ENCODE assay signal across 31 mouse cellular contexts in genomic region chr4:57682944-57683343, GRCm38 (mm10). TPM values are rescaled to one million over a fixed set of nuclear protein-coding genes. Genes with fewer than 3 reads are reported as not detected.
DNase-seq lines count a peak whose midpoint lies in the region; ATAC-seq and TF ChIP-seq lines count a peak whose summit lies in the region.
"Had no signal": no experiment of that assay in that cellular context is flagged by ENCODE, and none has a peak within 500 bp of the region (broad histone marks: within the 10 kb centered on the region; RNA-seq: fewer than 3 reads in every experiment).

No protein-coding gene starts in this region.

- no peak for TF ChIP-seq EP300 in heart, adult 2 months (IDR thresholded peaks at IDR 0.05; ENCODE audit: insufficient read depth, low read depth, low read length)
- no peak for TF ChIP-seq EP300 in heart, postnatal 0 days (IDR thresholded peaks at IDR 0.05; ENCODE audit: low read depth)

- H3K4me3 ChIP-seq in heart, adult 2 months = no peak overlapping the region
- no peak overlapping the region for H3K4me3 ChIP-seq in heart, postnatal 0 days (ENCODE audit: low read depth, low read length)
- H3K4me3 ChIP-seq in heart, embryonic 11.5 days (ENCODE audit: low read depth, low read length) = no peak overlapping the region
- H3K4me3 ChIP-seq in left cerebral cortex, adult 2 months = no peak overlapping the region
- H3K4me3 ChIP-seq: embryonic facial prominence, embryonic 10.5 days; embryonic facial prominence, embryonic 15.5 days; forebrain, embryonic 12.5 days; hindbrain, embryonic 13.5 days; limb, embryonic 13.5 days; lung, embryonic 15.5 days; midbrain, embryonic 10.5 days; midbrain, embryonic 15.5 days; neural tube, embryonic 15.5 days had no signal

- H3K36me3 ChIP-seq in heart, adult 2 months (ENCODE audit: control insufficient read depth, insufficient read depth, low read length) = peaks cover 6% of the 10 kb centered on the region
- H3K36me3 ChIP-seq in heart, postnatal 0 days (replicated peaks; ENCODE audit: control insufficient read depth, insufficient read depth, low read length) = peaks cover 3% of the 10 kb centered on the region; the same call in 1 of the 2 replicates
- no peaks in the 10 kb centered on the region for H3K36me3 ChIP-seq in heart, embryonic 11.5 days (ENCODE audit: control insufficient read depth, insufficient read depth, low read length)
- H3K36me3 ChIP-seq: embryonic facial prominence, embryonic 10.5 days; embryonic facial prominence, embryonic 15.5 days; forebrain, embryonic 12.5 days; hindbrain, embryonic 13.5 days; limb, embryonic 13.5 days; lung, embryonic 15.5 days; midbrain, embryonic 10.5 days; midbrain, embryonic 15.5 days; neural tube, embryonic 15.5 days had no signal

- TF ChIP-seq POLR2A in heart, adult 2 months (IDR thresholded peaks at IDR 0.05; ENCODE audit: insufficient read depth, low read depth, low read length) = no peak

- no peak overlapping the region for H3K9ac ChIP-seq in heart, adult 2 months (ENCODE audit: low read depth, low read length)
- H3K9ac ChIP-seq in heart, postnatal 0 days (replicated peaks; ENCODE audit: low read depth, low read length) = no peak overlapping the region
- no peak overlapping the region for H3K9ac ChIP-seq in heart, embryonic 11.5 days (ENCODE audit: low read depth, low read length)
- H3K9ac ChIP-seq: embryonic facial prominence, embryonic 15.5 days; forebrain, embryonic 12.5 days; forebrain, postnatal 0 days; hindbrain, embryonic 13.5 days; limb, embryonic 13.5 days; lung, embryonic 15.5 days; midbrain, embryonic 15.5 days; neural tube, embryonic 15.5 days had no signal

- DNase-seq in heart, adult 2 months = no peak
- no peak for DNase-seq in heart, adult 9 months (ENCODE audit: low spot score in 2 of 2)
- no peak for DNase-seq in heart, postnatal 0 days (ENCODE audit: low spot score)
- DNase-seq in left cerebral cortex, adult 2 months (ENCODE audit: extremely low spot score in 1 of 2, low spot score in 2 of 2) = peak in 1 of 2 experiments; percentile 41
- no peak for DNase-seq in left cerebral cortex, postnatal 14 days (ENCODE audit: low spot score in 2 of 2)
- DNase-seq in urinary bladder, postnatal 14 days (ENCODE audit: low spot score) = no peak
- DNase-seq: adrenal gland, postnatal 25 days; B cell, adult 2 months; cerebellum, adult 8-10 months; cerebellum, postnatal 25 days; forebrain, postnatal 0 days; heart, postnatal 36 days; kidney, adult 8-10 months; kidney, postnatal 4 days; layer of hippocampus, postnatal 36 days; retina, postnatal 1 day; thymus, adult 2 months; thymus, postnatal 36 days had no signal

- peaks cover 20% of the 10 kb centered on the region for H3K4me1 ChIP-seq in heart, adult 2 months (ENCODE audit: control insufficient read depth, insufficient read depth, low read length)
- H3K4me1 ChIP-seq in heart, postnatal 0 days (ENCODE audit: control insufficient read depth, insufficient read depth) = peaks cover 31% of the 10 kb centered on the region
- peaks cover 37% of the 10 kb centered on the region for H3K4me1 ChIP-seq in heart, embryonic 11.5 days (ENCODE audit: control insufficient read depth, insufficient read depth, low read length)
- H3K4me1 ChIP-seq: midbrain, embryonic 15.5 days; neural tube, embryonic 15.5 days had no signal

- WGBS in heart, adult 2 months = 84% methylated on average over 11 of the region's 11 CpGs
- 74% methylated on average over 11 of the region's 11 CpGs for WGBS in heart, postnatal 0 days
- 74% methylated on average over 11 of the region's 11 CpGs for WGBS in heart, embryonic 11.5 days (ENCODE audit: insufficient replicate concordance)

- no peaks in the 10 kb centered on the region for H3K79me2 ChIP-seq in heart, adult 2 months (replicated peaks; ENCODE audit: control insufficient read depth, insufficient read depth, low read length)

- ATAC-seq in heart, postnatal 0 days (ENCODE audit: insufficient read depth, low read depth) = no peak
- ATAC-seq in heart, embryonic 11.5 days (replicated peaks; ENCODE audit: insufficient number of reproducible peaks, low FRiP score, low TSS enrichment) = no peak
- ATAC-seq: forebrain, postnatal 0 days; intestine, embryonic 16.5 days; midbrain, embryonic 15.5 days had no signal

- no peaks in the 10 kb centered on the region for H3K9me3 ChIP-seq in heart, postnatal 0 days (replicated peaks; ENCODE audit: control insufficient read depth, low read length)
- H3K9me3 ChIP-seq in heart, embryonic 11.5 days (replicated peaks; ENCODE audit: control insufficient read depth, low read length) = no peaks in the 10 kb centered on the region
- H3K9me3 ChIP-seq: embryonic facial prominence, embryonic 10.5 days; embryonic facial prominence, embryonic 15.5 days; forebrain, embryonic 12.5 days; hindbrain, embryonic 13.5 days; limb, embryonic 13.5 days; lung, embryonic 15.5 days; midbrain, embryonic 10.5 days; midbrain, embryonic 15.5 days; neural tube, embryonic 15.5 days had no signal

- H3K4me2 ChIP-seq in heart, postnatal 0 days (ENCODE audit: low read depth, low read length) = no peak overlapping the region
- no peak overlapping the region for H3K4me2 ChIP-seq in heart, embryonic 11.5 days
- H3K4me2 ChIP-seq: embryonic facial prominence, embryonic 15.5 days; forebrain, embryonic 12.5 days; hindbrain, embryonic 13.5 days; limb, embryonic 13.5 days; liver, embryonic 11.5 days; lung, embryonic 15.5 days; midbrain, embryonic 15.5 days; neural tube, embryonic 15.5 days had no signal

- no peak for TF ChIP-seq CTCF in heart, adult 2 months (IDR thresholded peaks at IDR 0.05)
- no peak for TF ChIP-seq CTCF in heart, postnatal 0 days (IDR thresholded peaks at IDR 0.05; ENCODE audit: low read depth)
- TF ChIP-seq CTCF in left cerebral cortex, adult 2 months (IDR thresholded peaks at IDR 0.05) = no peak

- intact Hi-C loops in heart, adult 2 months (cut with DNase I) = no loop called here
- intact Hi-C loops in left cerebral cortex, adult 2 months (cut with DNase I) = no loop called here
- intact Hi-C loops in left cerebral cortex, postnatal 14 days (cut with DNase I) = no loop called here

- H3K27me3 ChIP-seq in heart, adult 2 months (ENCODE audit: control insufficient read depth, insufficient read depth, low read length) = no peaks in the 10 kb centered on the region
- H3K27me3 ChIP-seq in heart, postnatal 0 days (ENCODE audit: control insufficient read depth, insufficient read depth, low read length) = no peaks in the 10 kb centered on the region
- no peaks in the 10 kb centered on the region for H3K27me3 ChIP-seq in heart, embryonic 11.5 days (ENCODE audit: control insufficient read depth, insufficient read depth, low read length)
- H3K27me3 ChIP-seq: embryonic facial prominence, embryonic 15.5 days; hindbrain, embryonic 13.5 days; limb, embryonic 13.5 days; lung, embryonic 15.5 days; midbrain, embryonic 15.5 days; neural tube, embryonic 15.5 days had no signal

- peak overlapping the region; percentile 84 for H3K27ac ChIP-seq in heart, adult 2 months
- H3K27ac ChIP-seq in heart, postnatal 0 days (ENCODE audit: low read depth) = peak overlapping the region; percentile 24; the same call in 1 of the 2 replicates
- H3K27ac ChIP-seq in heart, embryonic 11.5 days (ENCODE audit: low read depth, low read length) = no peak overlapping the region
- peak overlapping the region; percentile 15; the same call in 1 of the 2 replicates for H3K27ac ChIP-seq in left cerebral cortex, adult 2 months
- H3K27ac ChIP-seq: embryonic facial prominence, embryonic 10.5 days; embryonic facial prominence, embryonic 15.5 days; forebrain, embryonic 12.5 days; hindbrain, embryonic 13.5 days; kidney, postnatal 0 days; limb, embryonic 13.5 days; lung, embryonic 15.5 days; midbrain, embryonic 10.5 days; midbrain, embryonic 15.5 days; neural tube, embryonic 15.5 days had no signal

RNA-seq across cellular contexts. Expression of gene Akap2, which starts 34.5 kb away (rescaled TPM):
- 100 to 1,000 TPM in 1 of 2 experiments, 10 to 100 TPM in 1; 86.4 to 106 TPM for total RNA-seq in heart, adult 2 months (2021)
- polyA plus RNA-seq in heart, adult 2 months (2012; rRNA removed) = 72.4 and 95.9 TPM in 2 replicates
- 64.1 and 65.5 TPM in 2 replicates for total RNA-seq in heart, postnatal 0 days (2014; rRNA removed; ENCODE audit: low replicate concordance)
- 33.8 and 37.7 TPM in 2 replicates for polyA plus RNA-seq in heart, postnatal 0 days (2015; fragmentation: Nextera tagmentation; extraction: Ambion mirVana)
- 43.4 and 45.9 TPM in 2 replicates for polyA plus RNA-seq in heart, embryonic 11.5 days (2014; fragmentation: Nextera tagmentation; extraction: Ambion mirVana)
- total RNA-seq in left cerebral cortex, adult 2 months (2021) = 10 to 100 TPM; 41.5 to 44.8 TPM
- total RNA-seq in left cerebral cortex, postnatal 14 days (2021) = 10 to 100 TPM; 34.4 to 39.5 TPM
